Mouse (Mus musculus): ENCODE data around the gene Tmem150a. TPM values are rescaled to one million over a fixed set of nuclear protein-coding genes. Genes with fewer than 3 reads are reported as not detected.

Gene Tmem150a
- polyA plus RNA-seq, 1 experiment from 2014 or later = 50.6 TPM

DNA sequence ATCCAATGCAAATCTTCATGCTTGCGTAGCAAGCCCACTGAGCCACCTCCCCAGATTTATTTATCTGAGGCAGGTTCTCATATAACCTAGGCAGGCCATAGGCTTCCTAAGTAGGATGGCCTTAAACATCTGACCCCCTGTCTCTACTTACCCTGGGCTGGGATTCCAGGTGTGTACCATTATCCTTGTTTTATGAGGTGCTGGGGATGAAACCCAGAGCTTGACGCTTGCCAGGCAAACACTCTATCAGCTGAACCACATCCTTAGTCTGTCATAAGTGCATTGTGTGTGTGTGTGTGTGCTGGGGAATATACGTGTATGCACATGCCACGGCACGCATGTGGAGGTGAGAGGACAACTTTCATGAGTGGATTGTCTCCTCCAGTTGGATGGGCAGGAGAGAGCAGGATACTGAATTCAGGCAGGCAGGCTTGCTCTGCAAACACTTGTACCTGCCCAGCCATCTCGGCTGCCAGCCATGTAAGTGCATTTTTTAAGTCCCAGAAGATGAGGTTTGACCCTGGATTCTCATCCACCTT, 33.6 kb downstream of the Tmem150a start:
- H3K4me2 ChIP-seq (ENCODE audit: low read length) = peak overlapping the region; percentile 71
- WGBS = 78% methylated on average over 6 of the region's 6 CpGs
- H3K4me1 ChIP-seq (replicated peaks; ENCODE audit: insufficient read depth, low read length) = peaks cover 27% of the 10 kb centered on the region; the same call in 1 of the 2 replicates
- H3K27me3 ChIP-seq (ENCODE audit: insufficient read depth, low read length) = no peaks in the 10 kb centered on the region
- ATAC-seq (replicated peaks; ENCODE audit: low FRiP score, low read depth) (no peak), DNase-seq (ENCODE audit: low spot score) (no peak)
- peak overlapping the region; percentile 99 for H3K27ac ChIP-seq
- TF ChIP-seq CTCF (IDR thresholded peaks at IDR 0.05; ENCODE audit: low read depth) = no peak
- H3K4me3 ChIP-seq (replicated peaks; ENCODE audit: low read depth, low read length) = peak overlapping the region; percentile 57; the same call in 1 of the 2 replicates
- peaks cover 7% of the 10 kb centered on the region for H3K36me3 ChIP-seq (ENCODE audit: insufficient read depth, low read length)
- H3K9me3 ChIP-seq (replicated peaks; ENCODE audit: low read length) = no peaks in the 10 kb centered on the region
- H3K9ac ChIP-seq (ENCODE audit: low read depth, low read length) = peak overlapping the region; percentile 83; the same call in 1 of the 2 replicates

DNA sequence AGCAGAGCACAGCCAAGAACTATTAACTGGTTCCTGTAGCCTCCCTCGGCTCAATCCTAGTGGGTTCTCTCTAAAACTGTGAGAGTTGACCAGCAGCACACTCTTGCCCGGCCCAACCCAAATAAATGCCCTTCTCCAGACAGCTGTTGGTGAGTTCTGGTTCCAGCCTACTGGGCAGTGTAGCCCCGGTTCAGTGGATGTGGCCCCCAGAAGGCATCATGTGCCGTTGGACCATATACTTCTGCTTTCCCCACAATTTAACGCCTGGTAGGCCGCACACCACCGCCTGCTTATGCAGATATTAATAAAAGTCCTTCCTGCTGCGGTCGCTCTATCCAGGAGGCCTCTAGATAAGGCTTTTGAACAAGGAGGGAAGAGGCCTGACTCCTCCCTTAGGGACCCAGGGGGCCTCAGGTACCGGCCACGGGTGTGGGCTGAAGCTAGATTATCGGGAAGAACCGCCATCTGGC, 34.3 kb downstream of the Tmem150a start:
- Histone ChIP-seq H3K4me2 (ENCODE audit: low read length) (peak overlapping the region; percentile 71), H3K4me1 (replicated peaks; ENCODE audit: insufficient read depth, low read length) (peaks cover 27% of the 10 kb centered on the region; the same call in 1 of the 2 replicates), H3K4me3 (replicated peaks; ENCODE audit: low read depth, low read length) (peak overlapping the region; percentile 57), H3K9me3 (replicated peaks; ENCODE audit: low read length) (no peaks in the 10 kb centered on the region), H3K27ac (peak overlapping the region; percentile 99), H3K36me3 (ENCODE audit: insufficient read depth, low read length) (peaks cover 7% of the 10 kb centered on the region), H3K27me3 (ENCODE audit: insufficient read depth, low read length) (no peaks in the 10 kb centered on the region), H3K9ac (ENCODE audit: low read depth, low read length) (peak overlapping the region; percentile 83)
- TF ChIP-seq CTCF (IDR thresholded peaks at IDR 0.05; ENCODE audit: low read depth) = no peak
- 8% methylated on average over 13 of the region's 13 CpGs for WGBS
- DNase-seq (ENCODE audit: low spot score) = peak; percentile 56
- ATAC-seq (replicated peaks; ENCODE audit: low FRiP score, low read depth) = peak; percentile 11; the same call in 1 of the 2 replicates

DNA sequence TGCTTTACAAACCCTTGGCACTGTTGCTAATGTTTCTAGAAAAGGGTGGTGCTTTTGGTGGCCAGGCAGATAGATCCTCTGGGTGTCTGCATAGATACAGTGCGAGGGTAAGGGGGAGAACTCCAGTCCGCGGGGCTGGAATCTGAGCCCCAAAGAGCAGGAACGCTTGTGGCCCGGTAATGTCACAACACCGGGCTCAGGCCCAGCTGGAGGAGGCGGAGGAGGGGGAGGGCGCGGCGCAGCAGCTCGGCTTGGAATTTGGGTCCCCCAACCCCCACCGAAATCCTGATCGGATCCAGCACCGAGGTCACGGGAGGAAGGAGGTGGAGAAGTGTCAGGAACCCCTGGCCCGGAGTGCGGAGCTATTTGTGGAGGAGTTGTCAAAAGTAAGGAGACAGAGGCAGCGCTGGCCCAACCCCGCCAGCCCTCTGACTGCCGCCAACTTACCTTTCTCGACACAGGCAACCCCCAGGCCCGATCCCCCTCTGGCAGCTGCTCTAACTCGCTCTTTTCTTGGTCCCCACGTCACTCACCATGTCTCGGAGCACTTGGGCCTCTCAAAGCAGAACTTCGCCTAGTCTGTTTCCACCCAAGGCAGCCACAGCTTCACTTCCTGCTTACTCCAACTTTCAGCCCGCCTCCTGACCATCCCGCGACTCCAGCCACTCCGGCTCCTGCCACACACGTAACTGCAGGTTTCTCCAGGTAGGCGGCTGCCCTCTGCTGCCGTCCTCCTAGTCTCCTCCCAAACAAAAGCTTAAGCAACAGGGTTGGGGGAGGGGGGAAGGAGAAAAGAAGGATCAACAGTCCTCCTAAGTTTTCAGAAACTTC, 34.9 kb downstream of the Tmem150a start, which contains the start of gene Vamp8:
Gene Vamp8, minus strand, starts transcription at position 763 of the 831 bp plus-strand sequence.
- Histone ChIP-seq H3K27ac (peak within 1 kb of the TSS; percentile 99), H3K4me2 (ENCODE audit: low read length) (peak within 1 kb of the TSS; percentile 71), H3K9ac (ENCODE audit: low read depth, low read length) (peak within 1 kb of the TSS; percentile 83), H3K36me3 (ENCODE audit: insufficient read depth, low read length) (peaks cover 5% of the 10 kb centered on the region), H3K4me1 (replicated peaks; ENCODE audit: insufficient read depth, low read length) (peaks cover 27% of the 10 kb centered on the region; the same call in 1 of the 2 replicates), H3K4me3 (replicated peaks; ENCODE audit: low read depth, low read length) (peak within 1 kb of the TSS; percentile 57), H3K27me3 (ENCODE audit: insufficient read depth, low read length) (no peaks in the 10 kb centered on the region), H3K9me3 (replicated peaks; ENCODE audit: low read length) (no peaks in the 10 kb centered on the region)
- under 1% methylated on average over 33 of the region's 33 CpGs for WGBS
- DNase-seq (ENCODE audit: low spot score) (peak; percentile 87), ATAC-seq (replicated peaks; ENCODE audit: low FRiP score, low read depth) (peak; percentile 83)
- TF ChIP-seq CTCF (IDR thresholded peaks at IDR 0.05; ENCODE audit: low read depth) = peak; percentile 56; the same call in 1 of the 2 replicates

DNA sequence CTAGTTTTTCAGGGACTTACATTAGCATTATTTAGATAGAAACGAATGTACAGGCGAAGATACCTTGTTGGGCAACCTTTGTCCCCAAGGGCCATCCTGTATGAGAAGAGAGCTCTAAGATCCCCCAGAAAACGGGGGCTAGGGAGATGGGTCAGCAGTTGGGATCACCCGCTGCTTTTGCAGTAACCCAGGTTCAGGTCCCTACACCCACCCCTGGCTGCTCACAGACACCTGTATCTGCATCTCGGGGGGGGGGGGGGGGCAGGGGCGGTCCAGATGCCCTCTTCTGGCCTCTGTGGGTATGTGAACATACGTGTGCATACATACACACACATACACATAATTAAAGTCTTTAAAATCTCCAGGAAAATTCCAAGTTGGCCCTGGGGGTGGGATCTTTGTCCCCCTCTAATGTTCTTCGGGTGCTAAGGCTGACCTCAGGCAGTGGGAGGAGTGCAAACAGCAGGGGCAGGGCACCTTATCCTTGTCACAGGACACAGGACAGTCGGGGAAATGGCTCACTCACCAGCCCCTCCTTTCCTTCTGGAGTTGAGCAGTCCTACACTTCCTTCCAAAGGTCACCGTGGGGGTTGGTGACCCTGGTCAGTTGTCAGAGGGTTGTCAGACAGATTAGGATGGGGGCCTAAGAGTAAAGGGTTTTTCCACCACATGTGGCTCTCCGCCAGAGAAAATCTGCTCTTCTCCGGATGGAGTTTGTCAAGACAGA, 35.7 kb downstream of the Tmem150a start:
- Histone ChIP-seq H3K4me3 (replicated peaks; ENCODE audit: low read depth, low read length) (peak overlapping the region; percentile 57), H3K9ac (ENCODE audit: low read depth, low read length) (peak overlapping the region; percentile 83), H3K27ac (peak overlapping the region; percentile 99), H3K9me3 (replicated peaks; ENCODE audit: low read length) (no peaks in the 10 kb centered on the region), H3K27me3 (ENCODE audit: insufficient read depth, low read length) (no peaks in the 10 kb centered on the region), H3K4me1 (replicated peaks; ENCODE audit: insufficient read depth, low read length) (peaks cover 27% of the 10 kb centered on the region; the same call in 1 of the 2 replicates), H3K4me2 (ENCODE audit: low read length) (peak overlapping the region; percentile 71), H3K36me3 (ENCODE audit: insufficient read depth, low read length) (0 out of 2 replicates have a peak, but pooled peaks cover 2% of the 10 kb centered on the region)
- WGBS = 11% methylated on average over 12 of the region's 12 CpGs
- no peak for TF ChIP-seq CTCF (IDR thresholded peaks at IDR 0.05; ENCODE audit: low read depth)
- ATAC-seq (replicated peaks; ENCODE audit: low FRiP score, low read depth) = peak; percentile 75
- DNase-seq (ENCODE audit: low spot score) = peak; percentile 88

DNA sequence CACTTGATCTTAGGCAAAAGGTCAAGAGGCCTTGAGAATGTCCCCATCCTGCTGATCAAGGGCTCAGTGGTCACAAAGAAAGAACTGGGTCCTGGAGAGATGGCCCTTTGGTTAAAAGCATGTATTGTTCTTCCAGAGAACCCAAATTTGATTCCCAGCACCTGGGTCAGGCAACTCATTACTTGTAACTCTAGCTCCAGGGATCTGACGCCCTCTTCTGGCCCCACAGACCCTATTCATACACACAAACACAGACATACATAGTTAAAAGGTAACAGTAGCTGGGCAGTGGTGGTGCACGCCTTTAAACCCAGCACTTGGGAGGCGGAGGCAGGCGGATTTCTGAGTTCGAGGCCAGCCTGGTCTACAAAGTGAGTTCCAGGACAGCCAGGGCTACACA, 37.1 kb downstream of the Tmem150a start:
- Histone ChIP-seq H3K9me3 (replicated peaks; ENCODE audit: low read length) (no peaks in the 10 kb centered on the region), H3K27ac (peak overlapping the region; percentile 99; the same call in 1 of the 2 replicates), H3K36me3 (ENCODE audit: insufficient read depth, low read length) (0 out of 2 replicates have a peak, but pooled peaks cover 2% of the 10 kb centered on the region), H3K4me2 (ENCODE audit: low read length) (no peak overlapping the region), H3K9ac (ENCODE audit: low read depth, low read length) (no peak overlapping the region), H3K4me1 (replicated peaks; ENCODE audit: insufficient read depth, low read length) (peaks cover 27% of the 10 kb centered on the region; the same call in 1 of the 2 replicates), H3K27me3 (ENCODE audit: insufficient read depth, low read length) (no peaks in the 10 kb centered on the region), H3K4me3 (replicated peaks; ENCODE audit: low read depth, low read length) (no peak overlapping the region)
- TF ChIP-seq CTCF (IDR thresholded peaks at IDR 0.05; ENCODE audit: low read depth) = peak; percentile 5; the same call in 1 of the 2 replicates
- WGBS = 91% methylated on average over 5 of the region's 5 CpGs
- no peak for DNase-seq (ENCODE audit: low spot score)
- no peak for ATAC-seq (replicated peaks; ENCODE audit: low FRiP score, low read depth)

Data from kidney, postnatal 0 days (tissue).